Mouse (Mus musculus) hindlimb bud, embryonic 11.5 days (tissue): ENCODE results near the gene Zfp451.
"Not testable (repeated sequence)": the region's sequence is repeated elsewhere in the genome, so short reads cannot be mapped to it uniquely, and the experiment has no call there.

Experiments
- DNase-seq: peaks from one replicate; pipeline ENCODE4 v3.0.0-alpha.2; 2012; ENCODE audit warnings: low read depth, low spot score; ENCODE audit errors: extremely low spot score

The Zfp451 gene

DNA sequence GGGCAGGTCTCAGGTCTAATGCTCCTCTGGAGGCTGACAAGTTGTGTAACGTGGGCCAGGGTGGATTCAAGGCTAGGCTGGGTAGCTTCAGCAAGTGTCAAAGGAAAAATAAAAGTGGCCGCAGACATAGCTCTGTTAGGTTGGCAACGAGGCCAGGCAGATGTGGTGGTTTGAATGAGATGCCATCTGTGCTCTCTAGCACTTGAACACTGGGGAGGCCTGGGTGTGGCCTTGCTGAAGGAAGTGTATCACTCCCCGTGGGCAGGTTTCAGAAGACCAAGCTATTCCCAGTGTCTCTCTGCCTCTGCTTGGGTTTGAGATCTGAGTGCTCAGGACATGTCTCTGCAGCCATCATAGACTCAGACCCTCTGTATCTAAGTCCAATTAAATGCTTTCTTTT lies 55.9 kb downstream of the Zfp451 start:
- DNase-seq: no peak

DNA sequence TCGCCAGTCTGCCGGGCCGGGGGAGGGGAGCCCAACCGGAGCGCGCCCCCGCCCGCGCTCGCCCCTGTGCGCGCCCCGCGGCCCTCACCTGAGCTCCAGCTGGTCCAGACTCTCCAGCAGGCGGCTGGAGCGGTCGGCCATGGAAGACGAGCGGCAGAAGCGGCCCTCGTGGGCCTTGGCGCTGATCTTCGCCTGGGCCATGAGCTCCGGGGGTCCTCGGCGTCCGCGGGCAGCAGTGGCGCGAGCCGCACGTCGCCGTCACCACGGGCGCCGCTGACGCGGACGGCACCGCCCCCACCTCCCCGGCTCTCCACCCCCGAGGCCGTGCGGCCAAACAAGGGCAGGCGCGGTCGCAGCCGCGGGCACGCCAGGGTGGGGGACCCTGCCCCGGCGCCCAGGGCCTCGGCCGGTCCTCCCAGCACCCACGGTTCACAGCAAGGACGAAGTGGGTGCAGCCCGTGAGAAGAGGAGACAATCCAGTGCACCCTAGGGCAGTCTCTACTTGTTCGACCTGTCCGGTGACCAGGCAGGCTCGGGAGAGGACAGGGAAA lies 56.8 kb downstream of the Zfp451 start, which contains the start of gene Bag2:
Bag2 (minus strand) TSS at position 305 of the 551 bp plus-strand sequence.
- DNase-seq: no peak

DNA sequence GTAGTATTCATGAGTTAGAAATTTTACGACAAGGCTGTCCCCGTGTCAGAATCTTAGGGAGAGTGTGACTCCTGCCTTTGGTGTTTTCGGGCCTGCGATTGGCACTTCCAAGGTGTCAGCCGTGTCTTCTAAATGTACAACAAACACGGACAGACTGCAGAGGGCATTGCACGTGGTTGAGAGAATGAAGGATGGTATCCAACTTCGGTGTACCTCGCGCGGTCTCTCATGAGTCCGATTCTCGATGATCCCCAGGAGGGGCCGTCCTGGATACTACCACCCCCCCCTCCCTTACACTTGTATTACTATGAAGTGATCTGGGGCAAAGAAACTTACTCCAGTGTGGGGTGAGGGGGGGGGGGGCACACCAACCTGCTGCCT lies 57.4 kb downstream of the Zfp451 start:
- no peak for DNase-seq

DNA sequence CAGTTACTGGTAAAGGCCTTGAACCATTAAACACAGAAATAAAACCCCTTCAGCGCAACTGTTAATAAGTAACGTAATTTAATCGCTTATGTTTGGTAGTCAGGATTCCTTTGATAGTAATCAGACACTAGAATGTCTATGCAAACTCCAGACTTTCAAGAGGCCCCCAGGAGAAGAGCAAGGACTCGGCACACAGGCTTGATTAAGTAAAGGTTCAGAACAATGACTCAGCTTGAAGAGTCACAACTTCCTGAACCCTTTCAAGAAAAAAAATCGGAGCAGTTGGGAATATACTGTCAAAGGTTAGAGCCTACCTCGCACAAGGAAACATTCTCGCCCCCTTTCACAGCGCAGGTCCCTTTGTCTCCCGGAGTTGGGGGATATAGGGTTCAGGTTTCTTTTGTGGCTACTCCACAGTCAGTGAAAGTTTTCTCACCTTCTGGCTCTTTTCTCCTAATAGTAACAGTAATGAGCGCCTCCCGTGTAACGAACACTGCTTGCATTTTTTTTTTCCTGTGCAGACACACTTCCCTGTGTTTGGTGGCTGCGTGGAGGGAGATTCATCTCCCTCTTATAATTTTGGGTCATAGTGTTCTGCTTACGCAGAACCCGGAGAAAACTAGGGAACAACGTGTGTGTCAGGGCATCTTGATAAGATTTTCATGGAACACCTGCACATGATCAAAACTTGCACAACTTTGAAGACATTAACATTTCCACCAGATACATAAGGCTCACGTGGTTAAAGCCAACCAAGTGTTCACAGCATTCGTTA lies 58.0 kb downstream of the Zfp451 start:
- no peak for DNase-seq

DNA sequence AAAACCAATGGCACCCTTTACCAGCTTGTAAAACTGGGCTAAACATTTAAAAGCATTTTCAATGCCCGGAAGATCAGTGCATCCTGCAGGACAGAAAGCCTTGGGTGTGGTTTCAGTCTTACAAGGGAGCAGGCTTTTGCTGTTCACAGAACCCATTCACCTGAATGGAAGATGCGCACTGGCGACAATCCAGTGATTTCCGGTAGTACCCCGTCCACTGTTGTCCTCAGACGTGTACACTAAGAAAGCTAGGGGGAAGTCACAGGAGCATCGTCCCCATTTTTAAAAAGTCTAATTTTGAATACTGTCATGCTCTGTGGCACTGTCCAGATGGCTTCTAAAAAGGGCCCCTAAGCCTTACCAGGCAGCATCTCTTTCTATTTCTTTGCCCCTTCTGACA lies 58.6 kb downstream of the Zfp451 start:
- no peak for DNase-seq

DNA sequence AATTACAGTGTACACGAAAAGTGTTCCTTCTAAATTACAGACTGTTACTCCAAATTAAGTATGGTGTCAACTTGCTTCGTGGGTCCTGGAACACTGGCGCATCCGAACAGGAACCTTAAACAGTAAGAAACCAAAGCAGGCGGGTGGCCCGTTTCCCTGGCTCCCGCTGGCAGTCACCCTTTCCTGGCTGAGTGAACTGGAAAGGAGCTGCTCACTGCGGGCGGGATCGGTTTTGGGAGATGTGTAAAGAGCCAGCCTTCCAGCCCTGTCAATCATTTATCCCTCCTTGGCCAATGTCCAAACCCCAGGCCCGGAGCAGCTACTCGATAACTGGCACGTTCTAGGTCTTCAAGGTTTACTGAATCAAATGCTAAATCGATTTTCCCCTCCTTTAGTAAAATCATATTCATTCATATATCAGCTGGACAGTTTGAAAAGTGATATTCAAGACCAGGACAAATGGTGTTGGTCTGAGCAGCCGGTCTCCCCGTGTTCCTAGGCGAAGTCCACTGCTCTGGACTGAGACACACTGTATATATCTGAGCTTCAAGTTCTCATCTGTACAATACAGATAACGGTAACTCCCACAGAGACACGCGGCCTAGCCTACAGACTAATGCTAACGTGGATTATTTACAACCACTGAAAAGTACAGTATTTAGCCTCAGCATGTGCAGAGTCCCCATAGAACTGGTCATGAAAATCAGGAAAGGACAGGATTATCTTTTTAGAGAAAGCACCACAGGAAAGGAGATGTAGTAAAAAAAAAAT lies 59.2 kb downstream of the Zfp451 start:
- no peak for DNase-seq

DNA sequence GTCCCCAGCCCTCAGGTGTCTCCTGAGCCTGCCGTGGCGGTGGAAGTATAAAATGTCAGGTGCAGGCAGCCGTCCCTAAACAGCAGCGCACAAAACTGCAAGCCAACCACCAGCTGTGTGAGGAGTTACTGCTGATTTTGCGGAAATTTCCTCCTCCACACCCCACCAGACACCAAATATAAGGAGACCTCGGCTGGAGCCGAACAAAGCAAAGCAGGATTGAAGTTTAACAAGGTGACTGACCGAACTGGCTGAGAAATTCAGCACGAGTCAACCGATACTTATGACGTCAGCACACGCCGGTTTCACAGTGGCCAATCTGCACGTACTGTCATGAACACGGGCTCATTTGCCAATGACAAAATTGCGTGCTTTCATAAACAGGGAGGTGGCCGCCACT lies 60.3 kb downstream of the Zfp451 start:
- DNase-seq: no peak

DNA sequence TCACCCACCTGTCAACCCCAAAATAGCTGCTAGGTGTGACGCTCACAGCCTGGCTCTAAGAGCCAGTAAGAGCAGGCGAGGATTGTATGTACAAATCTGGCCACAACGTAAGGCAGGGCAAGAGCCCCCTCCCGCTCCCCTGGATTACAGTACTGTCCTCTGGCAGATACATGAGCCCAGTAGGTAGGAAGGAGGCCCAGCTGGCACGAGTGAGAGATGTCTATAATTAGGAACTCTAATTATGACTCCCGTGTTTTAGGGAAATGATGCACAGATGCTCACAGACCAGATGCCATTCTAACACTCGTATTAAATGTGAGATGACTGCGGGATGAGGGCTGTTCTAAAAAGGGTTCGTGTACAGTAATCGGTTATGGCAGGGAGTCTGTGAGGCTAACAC lies 63.1 kb downstream of the Zfp451 start:
- no peak for DNase-seq

DNA sequence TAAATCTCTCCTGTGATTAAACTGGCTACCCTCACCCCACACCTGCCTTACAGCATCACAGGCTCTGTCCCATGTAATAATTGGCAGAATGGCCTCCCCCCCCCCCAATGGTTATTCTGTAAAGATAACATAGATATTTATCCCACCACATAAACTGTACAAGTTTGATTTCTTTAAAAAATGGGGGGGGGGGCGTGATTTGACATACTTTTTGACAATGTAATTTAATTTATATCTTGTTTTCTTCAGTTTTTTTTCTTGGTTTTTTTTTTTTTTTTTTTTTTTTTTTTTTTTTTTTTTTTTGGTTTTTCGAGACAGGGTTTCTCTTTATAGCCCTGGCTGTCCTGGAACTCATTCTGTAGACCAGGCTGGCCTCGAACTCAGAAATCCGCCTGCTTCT lies 64.7 kb downstream of the Zfp451 start:
- not testable (repeated sequence) for DNase-seq

DNA sequence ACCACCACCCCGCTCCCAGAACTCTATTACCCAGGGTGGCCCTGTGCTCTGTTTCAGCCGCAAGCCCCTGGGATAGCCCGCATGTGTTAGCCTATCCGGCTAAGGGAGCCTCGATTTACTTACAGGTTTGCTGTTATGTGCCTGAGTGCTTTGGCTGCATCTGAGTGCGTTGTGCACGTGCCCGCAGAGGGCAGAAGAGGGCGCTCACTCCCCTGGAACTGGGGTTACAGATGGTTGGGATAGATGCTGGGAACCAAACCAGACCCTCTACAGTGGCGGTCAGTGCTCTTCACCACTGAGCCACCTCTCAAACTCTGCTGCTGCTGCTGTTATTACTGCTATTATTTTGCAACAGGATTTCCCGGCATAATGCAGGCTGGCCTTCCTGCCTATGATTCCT lies 65.3 kb downstream of the Zfp451 start:
- no peak for DNase-seq

DNA sequence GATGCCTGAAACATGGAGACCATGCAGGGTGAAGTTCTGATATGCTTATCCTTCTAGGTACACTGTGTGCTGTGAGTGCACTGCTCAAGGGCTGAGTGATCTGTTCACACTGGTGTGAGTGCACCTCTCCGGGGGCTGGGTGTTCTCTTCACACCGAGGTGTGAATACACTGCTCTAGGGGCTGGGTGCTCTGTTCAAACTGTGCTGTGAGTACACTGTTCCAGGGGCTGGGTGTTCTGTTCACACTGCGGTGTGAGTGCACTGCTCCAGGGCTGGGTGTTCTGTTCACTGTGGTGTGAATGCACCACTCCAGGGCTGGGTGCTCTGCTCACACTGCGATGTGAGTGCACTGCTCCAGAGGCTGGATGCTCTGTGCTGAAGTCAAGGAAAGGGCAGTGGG lies 68.5 kb downstream of the Zfp451 start:
- no peak for DNase-seq

DNA sequence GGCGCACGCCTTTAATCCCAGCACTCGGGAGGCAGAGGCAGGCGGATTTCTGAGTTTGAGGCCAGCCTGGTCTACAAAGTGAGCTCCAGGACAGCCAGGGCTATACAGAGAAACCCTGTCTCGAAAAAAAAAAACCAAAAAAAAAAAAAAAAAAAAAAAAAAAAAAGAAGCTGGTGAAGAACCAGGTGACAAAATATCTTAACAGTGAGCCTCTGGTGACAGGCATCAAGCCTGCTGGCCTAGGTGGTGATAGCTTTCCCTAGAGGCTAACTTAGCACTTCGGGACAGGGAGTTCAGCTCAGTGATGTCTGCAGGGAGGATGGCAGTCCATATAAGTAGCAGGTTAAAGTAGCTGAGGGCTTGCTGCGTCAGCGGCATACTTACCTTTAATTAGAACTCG lies 69.6 kb downstream of the Zfp451 start:
- DNase-seq: not testable (repeated sequence)

DNA sequence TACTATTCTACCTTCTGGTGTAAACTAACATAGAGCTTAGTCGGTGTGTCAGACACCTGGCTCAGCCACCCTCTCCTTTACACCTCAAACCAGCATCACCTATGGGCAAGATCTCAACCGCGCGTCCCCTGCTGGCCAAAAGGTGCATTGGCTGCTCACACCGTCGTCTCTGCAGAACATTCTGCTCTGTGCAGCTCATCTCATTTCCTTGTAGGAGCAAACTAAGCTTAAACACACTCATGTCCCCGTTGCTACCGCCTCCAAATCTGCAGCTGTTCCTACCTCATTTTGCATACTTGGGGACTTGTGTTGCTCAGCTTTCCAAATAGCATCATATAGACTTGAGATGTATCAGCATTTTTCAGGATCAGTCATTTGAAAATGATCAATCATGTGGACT lies 71.5 kb downstream of the Zfp451 start:
- no peak for DNase-seq

DNA sequence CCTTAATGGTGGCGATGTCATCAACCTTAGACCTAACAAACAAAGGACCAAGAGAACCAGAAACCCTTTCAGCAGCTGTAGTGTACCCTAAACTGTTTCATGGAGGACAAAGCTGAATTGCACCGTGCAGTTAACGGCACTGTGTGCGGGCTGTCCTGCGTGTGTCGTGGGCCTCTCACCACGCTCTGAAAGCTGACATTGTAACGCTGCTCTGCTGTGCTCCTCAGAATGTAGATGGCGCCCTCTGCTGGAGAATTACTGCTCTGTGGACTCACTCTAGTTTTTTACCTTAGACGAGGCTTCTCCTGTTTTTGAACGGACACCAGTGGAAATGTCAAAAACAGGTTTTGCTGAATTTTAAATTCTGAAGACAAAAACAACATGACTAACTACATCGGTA lies 75.1 kb downstream of the Zfp451 start:
- DNase-seq: no peak

DNA sequence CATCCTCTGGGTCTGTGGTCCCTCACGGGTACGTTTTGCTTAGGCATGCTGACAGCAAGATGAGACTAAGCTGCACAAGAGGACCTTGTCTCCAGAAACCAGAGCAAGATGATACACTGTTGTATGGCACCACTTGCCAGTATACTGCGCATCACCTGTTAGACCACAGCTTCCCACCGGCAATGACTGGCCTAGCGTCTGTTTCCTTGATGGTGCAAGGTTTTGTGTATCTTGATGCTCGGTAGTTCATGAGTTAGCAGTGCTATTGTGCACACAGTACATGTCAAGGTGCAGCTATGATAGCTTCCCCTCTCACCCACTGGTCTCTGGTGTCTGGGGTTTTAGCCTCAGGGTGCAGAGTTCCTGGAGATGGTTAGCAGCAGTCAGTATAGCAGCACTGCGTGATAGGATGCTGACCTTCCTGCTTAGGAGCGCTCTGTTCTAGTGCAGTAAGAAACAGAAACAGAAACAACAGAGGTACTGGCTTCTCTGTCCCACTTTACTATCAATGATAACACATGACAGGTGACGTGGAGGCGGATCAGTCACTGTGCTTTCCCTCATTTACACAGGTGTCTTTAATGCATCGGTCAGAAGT lies 75.6 kb downstream of the Zfp451 start:
- DNase-seq: no peak

DNA sequence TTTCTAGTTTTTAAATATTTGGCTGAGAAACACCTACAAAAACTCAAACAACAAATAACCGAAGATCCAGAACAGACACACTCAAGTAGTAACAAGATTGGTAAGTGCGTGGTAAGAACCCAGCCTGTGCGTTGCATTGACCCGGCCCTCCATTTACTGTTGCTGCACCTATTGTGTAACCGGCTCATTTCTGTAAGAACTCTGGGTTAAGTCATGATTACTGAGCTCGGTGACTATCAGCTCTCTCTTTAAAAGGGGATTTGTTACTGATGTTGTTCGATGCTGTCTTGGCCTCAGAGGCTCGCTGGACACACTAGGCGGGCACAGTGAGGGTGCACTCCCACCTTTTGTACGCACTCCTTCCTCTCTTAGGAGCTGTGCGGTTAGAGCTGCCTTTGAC lies 76.1 kb downstream of the Zfp451 start:
- DNase-seq: no peak

DNA sequence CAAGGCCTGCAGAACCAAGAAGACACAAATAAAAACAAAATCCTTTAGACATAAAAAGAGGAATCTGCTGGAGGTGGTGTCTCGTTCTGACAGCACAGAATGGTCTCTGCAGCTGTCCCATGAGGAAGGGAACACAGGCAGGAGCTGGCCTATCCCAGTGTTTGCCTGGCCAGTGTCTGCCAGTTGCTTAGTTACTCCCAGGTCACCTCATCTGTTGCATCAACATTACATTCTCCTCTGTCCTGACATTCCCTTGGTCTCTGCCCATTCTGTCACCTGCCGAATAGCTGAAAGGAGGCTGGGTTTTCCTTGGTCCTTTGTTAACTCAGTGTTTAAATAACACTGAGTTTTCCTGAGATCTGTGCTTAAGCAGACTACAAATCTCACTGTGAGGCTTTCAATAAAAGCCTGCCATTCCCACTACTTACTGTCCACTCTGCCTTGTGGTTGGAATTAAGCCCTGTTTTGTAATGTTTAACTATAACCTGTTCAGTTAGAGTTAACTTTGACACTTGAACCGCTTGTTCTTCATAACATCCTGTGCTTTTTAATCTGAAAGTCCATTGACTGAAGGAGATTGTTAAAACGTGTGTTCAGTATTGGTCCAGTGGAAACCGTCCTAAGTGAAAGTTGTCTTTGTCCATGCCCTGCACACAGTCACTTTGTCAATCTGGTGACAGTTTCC lies 80.3 kb downstream of the Zfp451 start:
- no peak for DNase-seq

DNA sequence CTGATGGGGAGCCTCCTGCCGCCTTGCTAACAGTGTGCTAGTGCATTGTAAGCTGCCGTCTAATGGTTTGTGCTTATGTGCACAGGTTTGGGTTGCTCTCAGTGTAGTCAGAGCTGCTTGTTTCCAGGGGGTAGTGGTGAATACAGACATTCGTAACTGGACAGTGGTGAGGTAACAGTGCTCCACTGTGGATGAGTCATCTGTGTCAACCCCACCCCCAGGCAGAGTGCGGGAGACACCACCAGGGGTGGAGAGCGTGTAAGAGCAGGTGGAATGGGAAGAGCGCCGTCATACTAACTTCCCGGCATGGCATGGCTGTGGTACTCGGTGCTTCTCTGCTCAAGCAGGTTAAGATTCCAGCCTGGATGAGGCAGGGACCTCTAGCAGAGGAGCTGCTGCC lies 81.4 kb downstream of the Zfp451 start:
- DNase-seq: no peak

DNA sequence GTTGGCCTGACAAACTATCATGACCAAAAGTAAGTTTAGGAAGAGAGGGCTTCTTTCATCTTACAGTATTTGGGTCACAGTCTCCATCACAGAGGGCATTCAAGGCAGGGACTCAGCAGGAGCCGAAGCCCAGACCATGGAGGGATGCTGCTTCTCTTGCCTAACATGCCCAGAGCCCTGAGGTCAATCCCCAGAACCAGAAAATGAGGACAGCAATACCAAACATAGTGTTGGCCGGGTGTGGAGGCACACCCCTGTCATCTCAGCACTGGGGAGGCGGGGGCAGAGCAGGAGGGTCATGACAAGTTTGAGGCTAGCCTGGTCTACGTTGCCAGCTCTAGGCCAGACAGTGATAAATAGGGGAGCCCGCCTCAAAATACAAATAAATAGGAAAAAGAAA lies 89.3 kb downstream of the Zfp451 start:
- DNase-seq: no peak

DNA sequence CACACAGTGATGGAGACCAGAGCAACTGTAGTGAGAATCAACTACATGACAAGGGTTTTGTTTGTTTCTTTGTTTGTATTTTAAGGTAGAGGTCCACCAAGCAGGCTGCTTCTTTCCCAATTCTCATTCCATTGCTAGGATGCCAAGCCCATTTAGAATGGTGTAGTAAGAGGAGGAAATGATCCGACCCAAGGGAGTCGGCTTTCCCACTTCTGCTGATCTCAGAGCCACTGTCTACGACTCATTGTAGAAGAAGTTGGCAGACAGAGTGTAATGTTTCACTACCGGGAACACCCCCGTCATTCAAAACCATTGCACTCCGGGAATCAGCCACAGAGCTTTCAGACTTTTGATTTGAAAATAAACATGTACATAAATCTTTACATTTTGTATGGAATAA lies 89.9 kb downstream of the Zfp451 start:
- no peak for DNase-seq

DNA sequence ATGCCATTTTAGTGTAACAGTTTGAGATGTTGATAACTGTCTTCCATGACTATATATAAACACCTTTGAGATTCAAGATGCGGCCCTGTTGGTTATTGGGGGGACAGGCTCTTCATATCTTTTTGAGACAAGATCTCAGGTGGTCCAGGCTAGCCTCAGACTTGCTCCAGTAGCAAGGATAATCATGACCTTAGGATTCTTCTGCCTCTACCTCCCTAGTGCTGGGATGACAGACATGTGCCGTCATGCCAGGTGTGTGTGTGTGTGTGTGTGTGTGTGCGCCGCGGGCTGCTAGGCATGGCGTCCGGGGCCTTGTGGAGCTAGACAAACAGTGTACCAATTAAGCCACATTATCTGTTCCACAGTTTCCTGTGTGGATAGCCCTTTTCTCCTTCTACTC lies 93.4 kb downstream of the Zfp451 start:
- no peak for DNase-seq
